Mouse (Mus musculus) B cell, adult 2 months (primary cell): ENCODE data around the gene Rab3ip.
A peak's percentile ranks its signal among the peaks of the same experiment; 100 is the strongest.

Experiments used
- DNase-seq, 2 experiments: peaks; one replicate each; pipeline ENCODE4 v3.0.0; 2022

Gene Rab3ip

GRCm38 (mm10) chr10:116957867-116958551 lies 7.4 kb upstream of the Rab3ip start:
- no peak for DNase-seq

GRCm38 (mm10) chr10:116956483-116957158 lies 6.1 kb upstream of the Rab3ip start:
- no peak for DNase-seq

GRCm38 (mm10) chr10:116955191-116955590 lies 4.6 kb upstream of the Rab3ip start:
- no peak for DNase-seq

- DNase-seq = peak; percentile 9 to 18
Measured at GRCm38 (mm10) chr10:116950886-116951285, 317 bp upstream of the Rab3ip start.

DNA sequence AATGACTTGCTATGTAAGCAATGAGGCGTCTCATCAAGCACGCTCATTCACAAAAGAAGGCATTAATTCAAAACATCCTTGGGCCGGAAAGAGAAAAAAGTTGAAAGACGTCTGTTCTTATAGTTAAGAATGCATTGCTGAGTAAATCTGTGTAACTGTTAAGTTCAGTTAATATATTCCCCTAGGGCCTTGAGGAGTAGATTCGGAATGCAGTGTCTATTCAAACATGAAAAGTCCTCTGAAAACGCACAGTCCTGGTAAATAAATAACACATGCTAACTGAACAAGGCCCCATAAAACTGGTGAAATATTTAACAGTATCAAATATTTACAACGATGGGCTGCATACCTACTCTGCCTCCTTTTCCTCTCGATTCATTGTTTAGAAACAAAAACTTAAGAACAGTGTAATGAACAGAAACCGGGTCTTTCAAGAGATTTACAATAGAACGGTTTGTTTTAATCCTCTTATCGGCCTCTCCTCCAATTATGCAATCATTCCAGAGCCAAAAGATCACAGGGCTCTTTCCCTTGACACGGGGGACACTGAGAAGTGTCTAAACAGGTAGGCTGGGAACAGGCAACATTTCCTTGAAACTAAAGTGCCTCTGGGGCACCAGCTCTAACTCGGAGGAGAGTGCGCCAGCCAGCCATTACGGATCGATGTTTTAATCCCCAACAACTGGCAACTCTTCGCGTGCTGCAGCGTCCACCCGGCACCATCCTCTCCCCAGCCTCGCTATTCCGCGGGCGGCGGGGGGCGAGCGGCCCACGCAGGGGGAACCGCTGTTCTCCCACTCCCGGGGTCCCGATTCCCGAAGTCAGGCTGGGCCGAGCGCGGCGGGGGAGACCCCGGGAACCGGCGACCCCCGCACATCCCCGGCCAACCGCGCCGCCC lies 1.2 kb downstream of the Rab3ip start:
- peak; percentile 32 to 47 for DNase-seq

- no peak for DNase-seq
Measured at GRCm38 (mm10) chr10:116948414-116948813, 2.2 kb downstream of the Rab3ip start.

- no peak for DNase-seq
Measured at GRCm38 (mm10) chr10:116944940-116945339, 5.6 kb downstream of the Rab3ip start.

DNA sequence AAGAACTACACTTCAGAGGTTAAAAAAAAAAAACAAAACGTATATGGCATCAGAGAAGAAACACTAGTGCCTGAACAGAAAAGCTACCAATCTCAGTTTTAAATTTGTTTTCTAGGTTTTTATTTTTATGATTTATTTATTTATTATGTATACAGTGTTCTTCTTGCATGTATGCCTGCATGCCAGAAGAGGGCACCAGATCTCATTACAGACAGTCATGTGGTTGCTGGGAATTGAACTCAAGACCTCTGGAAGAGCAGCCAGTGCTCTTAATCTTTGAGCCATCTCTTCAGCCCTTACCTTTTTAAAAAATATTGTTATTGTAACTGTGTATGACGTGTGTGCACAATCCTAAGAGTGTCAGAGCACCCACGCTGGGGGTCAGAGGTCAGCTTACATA lies 6.4 kb downstream of the Rab3ip start:
- DNase-seq = peak; percentile 36 to 41

DNA sequence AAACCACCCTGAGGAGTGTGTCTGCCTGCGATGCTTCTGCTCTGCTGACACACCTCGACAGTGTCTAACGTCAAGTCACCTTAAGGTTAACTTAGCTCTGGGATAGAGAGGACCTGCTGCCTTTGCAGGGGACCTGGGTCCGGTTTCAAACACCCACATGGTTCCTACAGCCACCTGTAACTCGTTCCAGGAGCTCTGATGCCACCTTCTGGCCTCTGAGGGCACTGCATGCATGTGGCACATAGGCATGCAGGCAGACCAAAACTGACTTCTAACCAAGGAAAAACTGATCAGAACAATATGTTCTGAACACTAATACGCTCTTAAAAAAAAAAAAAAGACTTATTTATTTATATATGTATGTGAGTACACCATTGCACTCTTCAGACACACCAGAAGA lies 7.5 kb downstream of the Rab3ip start:
- peak; percentile 65 to 67 for DNase-seq

- peak; percentile 24 to 26 for DNase-seq
Measured at GRCm38 (mm10) chr10:116935028-116935427, 15.5 kb downstream of the Rab3ip start.

GRCm38 (mm10) chr10:116933794-116934193 lies 16.8 kb downstream of the Rab3ip start:
- DNase-seq = no peak

DNA sequence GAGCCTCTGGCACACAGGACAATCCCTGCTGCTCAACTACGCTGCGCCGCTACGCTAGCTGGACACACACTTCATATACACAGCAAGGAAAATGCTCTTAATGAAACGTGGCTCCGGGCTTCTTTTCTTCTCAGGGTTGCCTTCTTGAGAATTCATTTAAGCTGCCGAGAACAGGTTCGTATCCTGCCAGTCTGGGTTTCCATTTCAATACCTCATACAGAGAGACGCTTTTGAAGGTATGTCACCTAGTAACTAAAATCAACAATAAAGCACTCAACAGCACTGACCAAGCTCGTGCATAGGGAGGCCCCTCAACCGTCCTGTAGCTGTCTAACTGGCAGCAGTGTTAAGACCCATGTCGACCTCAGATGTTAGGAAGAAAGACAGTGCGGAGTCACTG lies 18.2 kb downstream of the Rab3ip start:
- no peak for DNase-seq

DNA sequence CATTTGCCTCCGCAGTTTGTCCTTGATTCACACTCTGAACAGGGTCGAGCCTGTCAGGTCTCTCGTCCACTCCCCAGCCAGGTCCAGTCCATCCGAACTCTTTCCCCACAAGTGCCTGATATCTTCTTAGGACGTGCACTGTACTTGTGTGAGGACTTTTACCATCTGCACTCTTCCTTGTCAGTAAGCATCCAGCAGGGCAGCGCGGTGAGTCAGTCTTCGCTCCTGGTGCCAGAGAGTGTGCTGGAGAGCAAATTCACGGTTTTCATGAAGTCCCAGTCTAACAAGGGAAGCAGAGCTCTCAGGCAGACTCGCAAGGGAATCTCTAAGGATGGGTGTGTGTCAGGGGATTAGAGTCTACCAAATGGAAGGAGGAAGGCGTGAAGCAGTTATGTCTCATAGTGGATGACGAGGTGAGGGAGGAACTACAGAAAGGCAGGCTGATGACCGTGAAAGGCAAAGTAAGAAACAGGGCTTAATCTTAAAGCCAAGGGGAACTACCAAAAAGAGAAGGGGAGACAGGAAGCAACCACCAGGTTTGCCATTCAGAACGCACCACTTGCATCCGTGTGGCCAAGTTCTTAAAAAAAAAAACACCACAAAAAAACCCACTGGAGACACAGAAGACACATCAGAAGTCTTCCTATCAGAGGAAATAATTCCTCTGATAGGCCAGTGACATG lies 18.9 kb downstream of the Rab3ip start:
- peak; percentile 27 to 35 for DNase-seq

DNA sequence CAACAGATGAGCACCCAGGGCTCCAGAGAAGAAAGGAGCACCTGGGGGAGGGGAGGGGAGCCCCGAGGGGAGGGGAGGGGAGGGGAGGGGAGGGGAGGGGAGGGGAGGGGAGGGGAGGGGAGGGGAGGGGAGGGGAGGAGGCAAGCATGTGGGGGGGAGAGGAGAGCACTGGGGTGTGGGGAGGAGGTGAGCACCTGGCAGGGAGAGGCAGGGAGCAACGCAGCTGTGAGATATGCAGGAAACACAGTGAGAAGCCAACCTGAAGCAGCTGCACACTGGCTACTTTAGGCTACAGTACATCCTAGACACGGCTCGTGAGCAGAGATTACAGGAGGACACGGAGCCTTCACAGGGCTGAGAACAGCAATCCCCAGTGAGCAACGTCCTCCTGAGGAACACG lies 19.6 kb downstream of the Rab3ip start:
- DNase-seq = peak; percentile 21 to 33

- DNase-seq = peak; percentile 71 to 73
Measured at GRCm38 (mm10) chr10:116930506-116930905, 20.1 kb downstream of the Rab3ip start.

DNA sequence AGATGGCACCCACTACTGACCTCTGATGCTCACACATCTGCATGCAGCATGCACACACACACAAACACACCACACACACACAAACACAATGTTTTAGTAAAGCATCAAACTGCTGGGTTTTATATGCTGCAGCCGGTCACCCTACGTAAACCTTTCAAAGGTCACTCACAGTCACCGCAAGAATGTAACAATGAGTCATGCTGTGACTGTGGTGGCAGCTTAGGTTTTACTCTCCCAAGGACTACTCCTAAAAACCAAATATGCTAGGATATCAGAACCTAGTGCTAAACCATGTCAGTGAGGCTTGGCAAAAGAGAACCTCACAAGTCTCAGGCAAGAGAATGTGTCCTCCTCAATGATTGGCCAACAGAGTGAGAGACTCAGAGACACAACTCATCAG lies 21.7 kb downstream of the Rab3ip start:
- DNase-seq = no peak

GRCm38 (mm10) chr10:116926428-116927113 lies 24.0 kb downstream of the Rab3ip start:
- no peak for DNase-seq

DNA sequence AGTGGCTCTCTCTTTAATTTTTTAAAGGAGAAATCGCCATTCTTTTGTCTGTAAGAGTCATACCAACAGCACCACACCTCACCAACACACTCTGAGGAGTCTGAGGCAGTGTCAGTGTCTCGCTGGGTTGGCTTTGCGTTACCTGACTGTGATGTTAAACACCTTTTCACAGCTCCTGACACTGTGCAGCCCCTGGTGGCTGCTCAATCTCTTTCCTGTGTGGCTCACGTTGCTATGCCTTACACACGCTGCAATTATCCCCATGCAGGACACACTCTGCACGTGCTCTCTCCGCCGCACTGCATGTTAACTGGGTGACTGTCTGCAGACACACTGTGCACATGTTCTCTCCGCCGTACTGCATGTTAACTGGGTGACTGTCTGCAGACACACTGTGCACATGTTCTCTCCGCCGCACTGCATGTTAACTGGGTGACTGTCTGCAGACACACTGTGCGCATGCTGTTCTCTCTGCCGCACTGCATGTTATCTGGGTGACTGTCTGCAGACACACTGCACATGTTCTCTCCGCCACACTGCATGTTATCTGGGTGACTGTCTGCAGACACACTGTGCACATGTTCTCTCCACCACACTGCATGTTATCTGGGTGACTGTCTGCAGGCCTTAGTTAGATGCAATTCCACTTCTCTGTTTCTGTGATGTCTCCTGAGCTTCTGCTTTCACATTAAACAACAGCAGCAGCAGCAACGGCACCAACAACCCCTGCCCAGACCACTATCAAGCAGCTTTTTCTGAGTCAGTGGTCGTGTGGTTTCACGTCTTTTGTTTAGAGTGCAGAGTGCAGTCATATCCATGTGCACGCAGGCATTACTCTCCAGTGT lies 26.7 kb downstream of the Rab3ip start:
- DNase-seq = no peak

GRCm38 (mm10) chr10:116922161-116922560 lies 28.4 kb downstream of the Rab3ip start:
- no peak for DNase-seq

GRCm38 (mm10) chr10:116921416-116921815 lies 29.2 kb downstream of the Rab3ip start:
- no peak for DNase-seq

GRCm38 (mm10) chr10:116920641-116921040 lies 29.9 kb downstream of the Rab3ip start:
- DNase-seq = no peak
